Mouse (Mus musculus): ENCODE data around the gene Pdlim5.
"Not testable (repeated sequence)": the region's sequence is repeated elsewhere in the genome, so short reads cannot be mapped to it uniquely, and the experiment has no call there.

Pdlim5 gene

DNA sequence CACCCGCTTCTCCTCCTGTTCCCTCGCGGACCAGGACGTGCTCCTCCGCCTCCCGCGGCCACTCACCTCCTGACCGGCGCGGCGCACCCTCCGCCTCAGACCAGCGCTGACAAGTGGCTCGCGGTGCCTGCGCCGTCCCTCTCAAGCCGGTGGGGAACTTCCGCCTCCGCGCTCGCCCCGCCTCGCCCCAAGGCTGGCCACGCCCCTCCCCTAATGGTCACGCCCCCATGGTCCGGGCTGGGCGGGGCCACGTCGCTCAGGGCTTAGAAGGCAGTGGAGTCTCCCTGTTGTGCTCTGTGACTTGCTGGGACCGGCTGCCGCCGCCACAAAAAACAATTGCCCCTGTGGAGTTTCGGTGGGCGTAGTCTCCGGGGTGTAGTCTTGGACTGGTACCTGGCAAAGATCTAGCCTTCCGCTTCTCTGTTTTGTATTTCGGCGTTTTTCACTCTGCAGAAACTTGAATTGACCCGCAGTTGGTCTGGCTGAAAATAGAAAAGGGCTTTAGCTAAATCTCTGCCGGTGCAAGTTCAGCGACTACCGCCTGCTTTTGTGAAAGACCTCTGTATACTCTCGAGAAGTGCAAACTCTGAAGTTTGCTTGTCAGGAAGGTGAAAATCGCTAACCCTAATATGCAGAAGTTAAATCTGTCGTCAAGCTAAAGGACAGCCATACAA is at the start of gene Pdlim5:
Gene Pdlim5, minus strand, starts transcription at position 177 of the 674 bp plus-strand sequence.
- peak; percentile 95 for DNase-seq (ENCODE audit: low spot score)

DNA sequence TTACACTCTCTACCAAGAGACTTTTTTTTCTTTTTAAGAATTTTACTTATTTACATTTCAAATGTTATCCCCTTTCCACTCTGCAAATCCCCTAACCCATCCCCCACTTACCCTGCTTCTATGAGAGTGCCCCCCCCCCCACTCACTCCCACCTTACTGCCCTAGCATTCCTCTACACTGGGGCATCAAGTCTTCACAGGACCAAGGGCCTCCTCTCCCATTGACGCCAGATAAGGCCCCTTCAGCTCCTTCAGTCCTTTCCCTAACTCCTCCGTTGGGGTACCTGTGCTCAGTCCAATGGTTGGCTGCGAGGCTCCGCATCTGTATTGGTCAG is 48.2 kb upstream of the Pdlim5 start:
- no peak for DNase-seq (ENCODE audit: low spot score)

DNA sequence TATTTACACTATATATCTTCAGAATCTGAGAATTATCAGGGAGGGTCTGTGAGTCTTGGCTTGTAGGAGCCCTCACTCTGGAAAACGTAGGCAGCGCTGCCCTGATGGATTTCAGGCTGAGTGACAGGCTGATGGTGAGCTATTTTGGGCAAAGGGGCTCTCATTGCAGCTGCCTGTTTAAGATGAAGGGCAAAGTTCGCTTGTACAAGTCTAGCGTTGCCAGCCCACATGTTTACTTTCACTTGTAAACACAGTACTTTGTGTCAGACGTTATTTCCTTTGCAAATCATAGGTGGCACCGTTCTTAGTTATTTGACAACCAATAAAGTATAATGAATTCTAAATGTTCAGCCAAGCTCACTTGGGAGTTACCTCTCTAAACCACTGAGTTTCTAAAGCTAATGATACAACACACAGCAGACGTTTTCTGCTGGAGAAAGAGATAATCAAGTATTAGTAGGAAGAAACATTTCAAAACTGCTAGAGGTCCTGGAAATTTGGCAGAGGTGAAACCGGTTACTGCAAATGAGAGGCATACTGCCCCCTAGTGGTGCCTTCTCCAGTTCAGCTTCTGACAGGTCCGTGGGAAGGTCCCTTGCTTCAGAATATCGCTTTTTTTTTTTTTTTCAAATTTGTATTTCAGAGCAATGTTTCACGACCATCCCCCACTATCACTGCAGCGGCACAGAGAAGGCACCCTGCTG is 47.7 kb upstream of the Pdlim5 start:
- DNase-seq (ENCODE audit: low spot score) = peak; percentile 99

DNA sequence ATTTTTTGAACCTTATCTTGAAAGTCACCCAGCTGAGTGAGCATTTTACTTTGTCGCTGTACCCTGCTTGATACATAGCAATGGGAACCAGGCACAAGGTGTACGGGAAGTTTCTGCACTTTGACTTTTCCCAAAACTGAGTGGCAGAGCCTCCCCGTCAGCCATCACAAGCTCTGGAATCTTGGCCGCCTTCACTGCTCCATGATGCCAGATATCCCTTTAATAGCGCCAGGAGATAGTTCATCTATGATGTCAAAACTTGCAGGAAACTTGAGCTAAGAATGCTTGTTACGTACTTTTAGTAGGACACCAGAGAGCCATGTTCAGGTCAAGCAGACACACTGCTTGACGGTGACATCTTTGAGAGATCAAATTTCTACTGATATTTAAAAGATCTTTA is 46.7 kb upstream of the Pdlim5 start:
- no peak for DNase-seq (ENCODE audit: low spot score)

DNA sequence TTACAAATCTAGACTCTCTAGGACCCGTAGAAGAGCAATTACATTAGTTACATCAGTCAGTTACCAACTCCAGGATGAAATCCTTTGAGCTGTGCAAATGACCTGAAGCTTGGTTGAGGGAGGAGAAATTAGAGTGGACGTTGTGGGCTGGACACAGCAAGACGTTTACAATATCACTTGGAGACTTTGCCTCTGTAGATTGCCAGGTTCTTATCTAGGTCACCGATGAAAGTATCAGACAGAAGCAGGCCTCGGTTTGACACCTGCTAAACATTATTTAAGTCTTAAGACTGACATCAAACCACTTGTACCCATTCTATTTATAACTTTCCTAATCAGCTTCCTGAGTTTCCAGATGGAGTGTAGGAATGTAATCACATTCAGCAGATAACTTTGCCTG is 45.6 kb upstream of the Pdlim5 start:
- no peak for DNase-seq (ENCODE audit: low spot score)

DNA sequence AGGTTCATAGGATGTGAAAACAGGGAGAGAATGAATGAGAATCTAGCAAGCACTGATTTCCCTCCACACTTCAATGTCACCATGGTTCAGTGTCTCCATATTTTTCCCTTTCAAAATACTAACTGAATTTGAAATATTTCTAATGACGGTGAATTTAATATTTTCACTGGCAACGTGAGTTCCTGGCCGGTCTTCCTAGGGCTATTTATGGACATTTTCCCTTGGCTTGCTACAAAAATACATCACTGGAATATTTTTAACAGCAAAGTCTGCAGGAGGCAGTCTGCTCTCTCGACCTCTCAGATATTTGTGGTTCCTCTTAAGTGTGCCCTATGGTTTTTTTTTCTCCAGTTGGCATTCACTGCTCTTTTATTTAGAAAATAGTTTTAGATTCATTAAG is 44.7 kb upstream of the Pdlim5 start:
- DNase-seq (ENCODE audit: low spot score) = peak; percentile 61

DNA sequence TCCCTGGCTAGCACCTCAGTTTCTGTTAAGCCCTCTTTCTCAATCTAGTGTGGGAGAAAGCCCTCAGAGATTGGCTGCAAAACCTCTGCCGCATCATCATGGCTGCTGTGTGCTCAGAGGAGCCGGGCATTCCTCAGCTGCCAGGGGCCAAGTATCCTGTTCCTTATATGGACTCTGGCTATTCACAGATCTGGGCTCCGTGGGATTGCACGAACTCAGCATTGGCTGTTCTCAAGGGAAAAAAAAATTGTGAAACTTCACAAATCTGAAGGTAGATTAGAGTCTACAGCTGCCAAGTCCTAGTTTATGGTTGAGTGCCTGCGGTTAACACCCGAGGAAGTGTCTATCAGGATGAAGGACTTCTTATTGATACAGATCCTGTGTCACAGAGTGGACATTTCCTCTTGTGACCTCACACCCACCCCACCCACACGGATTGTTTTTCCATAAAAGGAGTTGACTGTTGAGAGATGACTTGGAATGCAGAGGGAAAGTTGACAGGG is 44.1 kb upstream of the Pdlim5 start:
- peak; percentile 72 for DNase-seq (ENCODE audit: low spot score)

DNA sequence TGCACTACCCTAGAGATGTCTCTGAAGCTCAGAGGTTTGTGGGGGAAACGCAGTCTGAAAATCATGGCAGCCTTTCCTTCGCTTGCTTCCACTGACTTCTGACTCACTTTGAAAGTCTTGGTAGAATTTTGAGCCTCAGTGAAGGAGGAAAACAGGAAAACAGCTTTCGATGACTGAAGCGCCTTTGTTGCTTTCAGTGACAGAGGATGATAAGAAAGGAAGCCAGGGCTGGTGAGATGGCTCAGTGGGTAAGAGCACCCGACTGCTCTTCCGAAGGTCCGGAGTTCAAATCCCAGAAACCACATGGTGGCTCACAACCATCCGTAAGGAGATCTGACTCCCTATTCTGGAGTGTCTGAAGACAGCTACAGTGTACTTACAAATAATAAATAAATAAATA is 43.1 kb upstream of the Pdlim5 start:
- not testable (repeated sequence) for DNase-seq (ENCODE audit: low spot score)

DNA sequence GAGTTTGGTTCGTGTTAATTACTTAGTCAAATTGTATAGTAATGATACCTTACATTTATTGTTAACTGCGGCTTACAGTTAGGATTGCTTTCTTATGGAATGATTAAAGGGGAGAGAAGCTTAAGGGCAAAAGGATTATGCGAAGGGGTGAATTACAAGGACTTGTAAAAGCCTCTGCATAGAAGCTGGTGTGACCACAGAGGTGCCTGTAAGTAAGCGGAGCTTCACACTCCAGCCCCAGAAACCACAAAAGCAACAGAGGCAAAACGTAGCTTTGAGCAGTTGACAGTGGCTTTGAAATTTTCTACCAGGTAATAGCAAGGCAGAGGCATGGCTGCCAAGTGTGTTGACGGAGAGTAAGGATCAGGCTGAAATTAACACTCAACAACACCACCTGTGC is 41.3 kb upstream of the Pdlim5 start:
- no peak for DNase-seq (ENCODE audit: low spot score)

DNA sequence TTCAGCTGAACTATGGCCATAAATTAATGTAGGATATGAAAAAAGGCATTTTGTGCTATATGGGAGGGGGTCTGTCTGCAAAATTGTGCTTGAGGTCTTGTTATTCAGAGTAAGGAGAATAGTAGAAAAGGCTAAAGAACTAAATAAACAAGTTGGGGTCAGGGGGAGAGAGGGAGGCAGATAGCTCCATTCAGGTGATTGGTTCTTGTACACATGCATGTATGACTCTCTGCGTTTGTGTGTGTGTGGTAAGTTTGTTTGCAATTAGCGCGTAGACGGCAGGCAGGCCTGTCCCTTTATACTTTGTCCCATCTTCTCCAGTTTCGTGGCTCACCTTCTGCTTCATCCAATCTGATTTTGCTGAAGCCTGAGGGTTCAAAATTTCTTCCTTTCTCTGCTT is 40.7 kb upstream of the Pdlim5 start:
- no peak for DNase-seq (ENCODE audit: low spot score)

DNA sequence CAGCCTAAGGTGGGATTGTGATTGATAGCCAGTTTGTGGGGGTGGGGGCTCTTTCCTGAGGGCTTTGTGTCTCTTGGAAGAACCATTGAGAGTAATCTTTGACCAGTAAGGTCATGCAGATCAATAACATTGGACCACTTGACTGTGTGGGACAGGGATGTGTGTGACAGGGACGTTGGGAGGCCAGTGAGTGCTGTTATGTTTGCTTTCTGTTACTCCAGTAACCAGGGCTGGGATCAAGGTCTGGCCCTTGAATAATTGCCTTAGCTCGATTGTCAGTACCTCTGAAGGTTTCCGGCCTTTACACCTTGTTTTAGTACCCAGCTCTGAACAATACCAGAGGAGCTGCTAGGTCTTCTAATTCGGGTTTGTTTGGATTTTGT is 39.3 kb upstream of the Pdlim5 start:
- no peak for DNase-seq (ENCODE audit: low spot score)

DNA sequence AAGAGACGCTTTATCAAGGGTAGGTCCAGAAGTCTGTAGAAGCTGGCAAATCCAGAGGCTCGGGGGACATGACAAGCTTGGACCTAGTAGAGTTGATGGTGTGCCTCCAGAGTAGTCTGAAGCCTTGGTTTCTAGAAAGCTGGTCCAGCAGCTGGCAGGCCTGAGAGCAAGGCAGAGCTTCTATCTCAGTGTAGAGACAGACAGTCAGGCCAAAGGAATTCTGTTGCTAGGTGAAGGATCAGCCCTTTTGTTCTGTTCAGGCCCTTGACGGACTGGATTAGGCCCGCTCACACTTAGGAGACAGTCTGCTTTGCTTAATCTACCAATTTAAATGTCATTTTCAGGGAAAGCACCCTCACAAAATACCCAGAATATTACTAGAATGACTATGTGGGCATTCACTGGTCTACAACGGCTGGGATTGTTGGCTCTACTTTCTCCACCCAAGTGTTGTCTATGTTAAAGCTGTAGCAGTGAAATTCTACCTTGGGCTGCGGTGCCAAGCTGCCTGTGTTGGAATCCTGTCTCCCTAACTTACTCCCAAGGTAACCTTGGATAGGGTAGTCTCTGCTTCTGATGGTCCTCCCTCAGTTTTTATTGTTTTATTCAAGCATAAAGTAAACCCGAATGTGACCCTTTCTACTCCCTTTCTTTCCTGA is 38.8 kb upstream of the Pdlim5 start:
- DNase-seq (ENCODE audit: low spot score) = peak; percentile 40

DNA sequence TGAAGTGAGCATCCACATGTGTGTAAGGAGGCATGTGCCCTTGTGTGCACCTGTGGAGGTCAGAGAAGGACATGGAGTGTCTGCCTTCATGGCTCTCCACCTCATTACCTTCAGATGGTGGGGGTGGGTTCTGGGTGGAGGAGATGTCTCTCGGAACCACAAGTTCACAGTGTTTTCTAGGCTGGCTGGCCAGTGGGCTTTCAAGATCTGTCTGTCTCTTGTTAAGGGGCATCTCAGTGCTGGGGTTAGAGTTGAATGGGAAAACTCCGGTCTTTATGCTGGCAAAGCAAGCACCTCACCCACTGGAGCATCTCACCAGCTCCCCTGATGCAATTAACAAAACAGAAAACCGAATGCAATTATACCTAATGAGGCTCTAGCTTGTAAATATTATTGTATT is 36.0 kb upstream of the Pdlim5 start:
- no peak for DNase-seq (ENCODE audit: low spot score)

DNA sequence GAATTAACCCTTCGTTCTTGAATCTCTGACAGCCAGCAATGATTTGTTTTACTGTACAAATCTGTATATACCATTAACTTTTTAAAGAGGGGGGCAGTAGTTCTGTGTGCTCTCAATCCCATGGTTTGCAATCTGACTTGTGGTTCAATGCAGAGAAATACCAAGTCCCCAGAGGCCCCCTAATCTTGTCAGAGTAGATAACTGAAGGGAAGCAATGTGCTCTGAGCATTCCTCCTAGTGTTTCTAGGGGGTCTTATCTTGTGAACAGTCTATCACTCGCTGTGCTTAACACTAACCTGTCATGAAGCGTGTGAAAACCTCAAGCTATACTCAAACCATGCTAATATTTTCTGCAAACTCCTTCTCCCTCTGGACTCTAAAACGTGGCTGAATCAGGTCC is 34.6 kb upstream of the Pdlim5 start:
- no peak for DNase-seq (ENCODE audit: low spot score)

DNA sequence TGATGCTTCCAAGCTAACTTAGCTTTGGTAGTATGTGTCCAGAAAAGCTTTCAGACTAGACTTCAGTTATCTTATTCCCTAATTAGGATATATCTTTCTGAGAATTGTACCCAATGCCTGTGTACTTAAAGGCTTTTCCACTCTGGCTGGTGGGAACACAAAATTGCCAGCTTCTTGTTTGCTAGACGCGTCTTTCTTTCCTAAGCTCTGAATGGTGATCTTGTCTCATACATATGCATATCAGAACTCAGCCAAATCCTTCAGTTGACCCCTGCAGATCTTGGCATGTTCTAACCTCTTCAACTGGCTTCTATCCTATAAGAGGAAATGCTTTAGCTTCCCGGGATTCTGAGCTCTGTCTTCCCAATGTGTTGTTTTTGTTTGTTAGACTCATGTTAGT is 31.3 kb upstream of the Pdlim5 start:
- no peak for DNase-seq (ENCODE audit: low spot score)

DNA sequence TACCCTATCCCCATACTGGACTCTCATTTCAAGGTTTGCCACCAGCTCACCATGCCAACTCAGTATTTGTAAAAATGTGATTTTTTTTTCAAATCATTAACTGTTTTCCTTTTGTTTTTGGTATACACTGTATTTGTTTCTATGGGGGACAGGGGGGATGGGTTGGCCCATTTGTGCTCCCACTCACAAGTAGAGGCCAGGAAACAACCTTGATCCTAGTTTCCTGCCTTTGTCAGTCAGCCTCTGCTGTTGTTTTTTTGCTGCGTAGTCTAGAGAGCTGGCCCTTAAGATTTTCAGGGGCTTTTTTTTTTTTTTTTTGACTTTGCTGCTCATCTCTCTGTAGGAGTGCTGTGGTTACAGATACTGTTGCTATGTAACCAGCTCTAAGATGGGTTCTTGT is 28.6 kb upstream of the Pdlim5 start:
- DNase-seq (ENCODE audit: low spot score) = no peak

DNA sequence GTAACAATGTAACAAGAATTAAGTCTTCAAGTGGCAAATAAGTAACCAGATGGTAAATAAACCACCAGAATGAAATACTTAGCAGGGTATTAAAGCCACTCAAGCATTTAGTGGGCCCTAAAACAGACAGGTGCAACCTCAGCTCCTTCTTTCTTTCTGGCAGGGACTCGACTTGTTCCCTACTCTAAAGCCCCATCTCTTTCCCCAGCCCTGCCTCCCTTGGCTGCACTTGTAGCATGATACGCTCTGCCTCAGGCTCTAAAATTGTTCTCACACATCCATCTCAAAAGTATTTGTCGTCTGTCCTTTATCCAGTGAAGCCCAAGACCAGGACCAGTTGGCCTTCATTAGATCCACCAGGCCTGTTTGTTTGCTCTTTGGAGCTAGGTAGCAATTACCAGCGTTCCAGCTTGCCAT is 28.0 kb upstream of the Pdlim5 start:
- DNase-seq (ENCODE audit: low spot score) = no peak

DNA sequence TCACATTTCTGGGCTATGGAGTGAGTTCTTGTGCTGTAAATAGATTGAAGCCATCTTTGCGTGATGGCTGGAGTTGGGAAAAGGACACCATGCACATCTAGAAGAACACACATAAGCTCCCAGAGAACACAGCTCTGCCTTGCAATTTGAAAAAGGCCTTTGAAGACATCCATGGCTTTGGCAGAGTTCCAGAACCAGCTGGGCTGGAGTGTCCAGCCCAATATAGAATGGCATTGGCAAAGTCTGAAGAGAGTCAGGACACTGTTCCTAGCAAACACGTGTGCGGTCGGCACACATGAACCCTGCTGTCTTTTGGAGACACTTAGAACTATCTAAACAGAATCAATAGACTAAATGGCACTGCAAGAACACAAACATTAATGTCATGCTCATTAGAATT is 26.7 kb upstream of the Pdlim5 start:
- DNase-seq (ENCODE audit: low spot score) = peak; percentile 54

DNA sequence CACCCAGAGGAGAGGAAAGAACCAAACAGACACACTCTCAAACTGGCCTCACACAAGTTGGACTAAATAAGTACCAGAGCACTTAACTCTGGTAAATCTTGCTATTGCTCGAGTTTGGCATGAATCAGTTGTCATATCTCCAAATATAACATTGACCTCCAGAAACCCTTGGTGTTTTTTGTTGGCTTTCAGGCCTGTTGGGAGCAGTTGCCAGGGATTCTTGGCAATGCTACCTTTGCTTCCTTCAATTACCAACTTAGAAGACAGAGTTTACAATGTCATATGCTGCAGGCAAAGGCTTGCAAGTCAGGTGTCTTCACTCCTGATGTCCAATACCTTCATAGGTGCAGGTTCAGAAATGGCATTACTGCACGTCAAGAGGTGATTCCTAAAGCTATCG is 26.0 kb upstream of the Pdlim5 start:
- peak; percentile 84 for DNase-seq (ENCODE audit: low spot score)

DNA sequence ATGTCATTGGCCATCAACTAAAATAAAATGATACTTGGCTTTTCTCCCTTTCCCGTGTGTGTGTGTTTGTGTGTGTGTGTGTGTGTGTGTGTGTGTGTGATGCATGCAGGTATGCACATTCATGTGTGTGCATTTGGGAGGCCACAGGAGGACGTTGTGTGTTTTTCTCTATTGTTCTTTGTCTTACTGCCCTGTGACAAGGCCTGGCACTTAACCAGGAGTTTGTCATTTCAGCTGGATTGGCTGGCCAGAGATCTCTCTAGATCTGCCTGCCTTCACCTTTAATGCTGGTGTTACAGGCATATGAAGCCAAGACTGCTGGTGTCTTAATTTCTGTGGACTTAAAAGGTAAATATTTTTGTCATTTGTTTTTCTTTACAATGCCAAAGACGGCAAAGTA is 22.5 kb upstream of the Pdlim5 start:
- DNase-seq (ENCODE audit: low spot score) = peak; percentile 81

DNA sequence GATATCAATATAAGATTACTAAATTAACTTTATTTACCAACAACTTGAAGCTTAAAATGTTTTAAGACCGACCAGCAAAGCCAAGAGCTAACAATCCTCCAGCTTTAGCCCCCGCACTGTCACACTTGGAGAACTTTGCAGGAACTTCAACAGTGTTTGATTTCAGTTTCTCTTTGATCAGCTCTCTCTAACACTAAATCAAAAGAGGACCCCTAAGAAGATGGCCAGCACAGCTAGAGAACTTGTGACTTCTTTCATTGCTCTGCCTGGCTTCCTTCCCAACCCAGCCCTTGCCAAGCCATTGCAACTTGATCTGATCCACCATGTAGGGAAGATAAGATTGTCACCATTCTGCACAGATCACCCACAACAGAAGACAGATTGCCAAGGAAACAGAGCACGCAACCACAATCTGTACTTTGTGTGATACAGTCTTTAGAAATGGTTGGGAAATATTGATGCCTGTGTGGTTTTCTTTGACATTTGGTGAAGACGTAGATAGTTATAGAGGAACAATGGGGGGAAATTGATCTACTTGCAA is 17.9 kb upstream of the Pdlim5 start:
- DNase-seq (ENCODE audit: low spot score) = peak; percentile 57

DNA sequence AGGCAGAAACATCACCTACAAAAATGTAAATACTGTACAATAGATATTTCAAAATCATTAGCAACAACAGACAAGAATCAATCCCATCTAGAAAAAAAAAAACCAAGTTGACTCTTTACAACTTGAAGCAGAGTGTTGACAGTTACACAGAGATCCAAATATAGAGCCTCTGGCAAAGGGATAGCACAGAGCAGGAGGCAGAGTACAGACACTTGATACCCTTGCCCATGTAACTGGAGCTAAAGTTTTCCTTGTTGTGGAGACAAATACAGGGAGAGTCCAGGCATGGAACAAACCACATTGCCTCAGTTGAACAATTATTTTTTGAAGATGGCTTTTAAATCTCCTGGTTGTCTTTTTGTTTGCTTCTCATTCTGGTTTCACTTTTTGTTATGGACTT is 15.4 kb upstream of the Pdlim5 start:
- DNase-seq (ENCODE audit: low spot score) = peak; percentile 62

Data from adipocyte (in vitro differentiated cells).